Mouse (Mus musculus): Measurements from ENCODE around the gene Slain2.
"Not testable (repeated sequence)": the region's sequence is repeated elsewhere in the genome, so short reads cannot be mapped to it uniquely, and the experiment has no call there.

The Slain2 gene

GRCm38 (mm10) chr5:73008230-73008629, 94.1 kb downstream of the Slain2 start:
- in situ Hi-C loops (cut with MboI, MseI), result not testable (repeated sequence)

GRCm38 (mm10) chr5:73011806-73012205, 97.7 kb downstream of the Slain2 start:
- in situ Hi-C loops (cut with MboI, MseI), result loop anchor here (5.0 kb wide), 1 partner anchor 430 kb away; the partner anchor contains the start of gene Zar1

- in situ Hi-C loops (cut with MboI, MseI), result loop anchor here (5.0 kb wide), 1 partner anchor 431 kb away; the partner anchor contains the start of gene Zar1
These were observed 98.9 kb downstream of the Slain2 start for GRCm38 (mm10) chr5:73012884-73013610.

GRCm38 (mm10) chr5:73013611-73014287, 99.6 kb downstream of the Slain2 start:
- in situ Hi-C loops (cut with MboI, MseI), result loop anchor here (5.0 kb wide), 1 partner anchor 431 kb away; the partner anchor contains the start of gene Zar1

- in situ Hi-C loops (cut with MboI, MseI), result loop anchor here (5.0 kb wide), 1 partner anchor 432 kb away; the partner anchor contains the start of gene Zar1
These were observed 100.6 kb downstream of the Slain2 start for GRCm38 (mm10) chr5:73014745-73015144.

GRCm38 (mm10) chr5:73023801-73024200, 109.7 kb downstream of the Slain2 start:
- in situ Hi-C loops (cut with MboI, MseI), result no loop called here

Data from regulatory T cell (primary cell).